Mouse (Mus musculus): ENCODE data around the gene Sult2a3.

The Sult2a3 gene

GRCm38 (mm10) chr7:14122944-14123343 lies at the start of gene Sult2a3:
Sult2a3 (minus strand) TSS chr7:14123044.
- DNase-seq (ENCODE audit: low read depth, low spot score): no peak

GRCm38 (mm10) chr7:14120436-14120835 lies 2.4 kb downstream of the Sult2a3 start:
- peak; percentile 93 for DNase-seq (ENCODE audit: low read depth, low spot score)

GRCm38 (mm10) chr7:14119865-14120264 lies 3.0 kb downstream of the Sult2a3 start:
- peak; percentile 94 for DNase-seq (ENCODE audit: low read depth, low spot score)

GRCm38 (mm10) chr7:14116761-14117160 lies 6.1 kb downstream of the Sult2a3 start:
- peak; percentile 76 for DNase-seq (ENCODE audit: low read depth, low spot score)

GRCm38 (mm10) chr7:14114471-14114870 lies 8.4 kb downstream of the Sult2a3 start:
- DNase-seq (ENCODE audit: low read depth, low spot score): peak; percentile 62

- peak; percentile 75 for DNase-seq (ENCODE audit: low read depth, low spot score)
These were observed 75.0 kb downstream of the Sult2a3 start for GRCm38 (mm10) chr7:14047821-14048220.

GRCm38 (mm10) chr7:14030831-14031230 lies 92.0 kb downstream of the Sult2a3 start:
- peak; percentile 52 for DNase-seq (ENCODE audit: low read depth, low spot score)
